Mouse (Mus musculus) cerebellum, postnatal 36 days (tissue): Measurements from ENCODE around the gene Tubgcp2.

Experiments
- DNase-seq, 2 experiments: peaks; one replicate each; pipeline ENCODE4 v3.0.0; 2021 to 2022; ENCODE audit warnings: mixed read lengths in 2 of 2

Tubgcp2 gene

DNA sequence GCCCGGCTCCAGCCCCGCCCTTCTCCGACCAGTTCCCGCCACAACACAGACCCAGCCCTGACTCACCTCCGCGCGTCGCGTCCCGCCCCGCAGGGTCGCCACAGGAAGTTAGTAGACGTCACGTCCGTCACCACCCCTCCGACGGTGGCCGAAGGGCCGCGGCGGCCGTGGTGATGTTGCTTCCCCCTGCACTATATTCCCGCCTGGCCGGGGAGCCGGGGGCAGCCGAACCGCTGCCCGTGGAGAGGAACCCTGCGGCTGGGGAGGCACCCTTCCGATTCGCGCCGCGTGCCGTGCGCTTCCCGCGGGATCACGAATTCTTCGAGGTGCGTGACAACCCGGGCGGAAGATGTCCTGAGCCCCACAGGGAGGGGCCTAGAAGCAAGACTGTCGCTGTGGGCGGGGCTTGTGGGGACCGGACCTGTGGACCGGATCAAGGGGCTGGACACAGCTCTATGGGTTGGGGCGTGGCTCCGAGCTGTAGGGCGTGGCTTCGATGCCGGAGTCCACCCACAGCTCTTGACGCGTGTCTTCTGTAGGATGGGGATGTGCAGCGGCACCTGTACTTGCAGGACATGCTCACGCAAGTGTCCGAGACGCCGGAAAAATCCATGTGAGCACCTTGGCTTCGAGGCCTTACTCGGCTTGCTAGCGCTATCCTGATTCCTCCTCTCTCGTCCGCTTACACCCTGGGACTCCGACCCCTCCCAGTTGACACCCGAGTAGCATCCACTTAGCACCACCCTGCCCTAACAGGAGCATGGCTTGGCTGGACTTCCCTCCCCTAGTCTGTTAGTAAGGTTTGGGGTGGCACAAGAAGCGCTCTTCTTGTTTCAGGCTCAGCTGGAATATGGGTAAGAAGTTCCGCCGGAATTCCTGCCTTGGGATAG is at the start of gene Tubgcp2, which contains the start of gene Zfp511:
Tubgcp2 (minus strand) TSS at position 389 of the 890 bp plus-strand sequence.
Zfp511 (plus strand) TSS at position 111 of the 890 bp plus-strand sequence.
- DNase-seq, result peak; percentile 95

GRCm38 (mm10) chr7:140082242-140082678 is 45.8 kb upstream of the Tubgcp2 start, which contains the start of gene Caly:
Caly (minus strand) TSS chr7:140082548.
- peak; percentile 75 to 79 for DNase-seq

DNA sequence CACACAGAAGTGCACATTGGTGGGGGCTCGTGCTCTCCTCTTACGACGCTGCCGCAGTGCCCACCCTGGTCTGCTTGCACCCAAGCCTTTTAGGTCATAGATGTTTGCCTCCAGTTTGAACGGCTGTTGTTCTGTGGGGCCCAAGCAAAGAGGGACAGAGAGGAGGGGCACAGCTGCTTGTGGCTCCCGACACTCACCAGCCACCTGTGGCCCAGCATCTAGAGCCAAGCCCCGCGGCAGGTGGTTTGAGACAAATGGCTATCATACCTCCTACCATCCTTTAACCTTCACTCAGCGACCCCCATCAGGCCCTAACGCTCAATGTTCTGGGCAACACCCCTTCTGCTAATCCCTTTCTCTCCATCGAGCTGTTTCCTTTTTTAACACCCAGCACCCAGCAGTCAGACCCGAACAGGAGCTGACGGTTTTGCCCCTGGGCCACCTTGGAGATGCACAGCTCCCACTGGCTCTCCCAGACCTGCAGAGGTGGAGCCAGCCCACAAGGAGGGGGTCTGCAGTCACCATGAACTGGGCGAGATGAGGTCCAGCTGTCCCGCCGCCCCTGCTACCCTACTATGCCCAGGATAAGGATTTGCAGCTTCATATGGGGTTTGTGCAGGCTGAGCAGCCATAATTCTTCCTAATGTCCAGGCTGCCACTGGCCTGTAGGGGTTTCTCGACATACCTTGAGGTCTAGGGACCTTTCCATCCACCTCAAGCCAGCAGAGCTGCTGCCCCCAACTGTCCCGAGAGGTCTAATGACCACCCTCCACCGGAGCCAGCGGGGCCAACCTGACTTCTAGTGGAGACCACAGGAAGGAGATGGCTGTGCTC is 45.2 kb upstream of the Tubgcp2 start:
- DNase-seq, result peak; percentile 50 to 58

DNA sequence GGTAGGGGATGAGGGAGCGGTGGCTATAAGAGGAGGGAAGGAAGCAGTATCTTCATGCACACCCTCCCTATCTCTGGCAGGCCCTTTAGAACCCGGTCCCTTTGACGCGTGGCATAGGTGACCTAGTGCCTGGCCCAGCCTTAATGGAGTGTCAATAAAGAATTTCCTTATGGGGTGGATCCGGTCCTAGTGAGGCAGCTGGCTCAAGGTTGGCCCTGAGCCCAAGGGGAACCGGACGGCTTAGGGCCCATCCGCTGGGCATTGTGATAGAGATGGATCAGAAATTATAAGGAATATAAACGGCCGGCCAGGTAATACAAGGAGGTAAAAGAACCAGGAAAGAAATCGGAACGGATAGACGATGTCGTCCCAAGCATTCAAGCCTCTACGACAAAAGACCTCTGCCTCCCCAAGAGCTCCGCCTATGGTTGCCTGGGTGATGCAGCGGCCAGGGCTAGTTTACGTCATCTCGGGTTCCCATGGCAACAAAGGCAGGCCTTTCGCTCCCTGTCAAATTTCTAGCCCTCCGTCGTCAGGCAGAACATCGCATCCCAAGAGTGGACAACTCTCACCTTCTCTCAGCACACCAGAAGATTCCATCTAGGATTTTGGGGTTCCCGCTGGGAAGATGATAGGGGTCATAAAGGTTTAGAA is 44.2 kb upstream of the Tubgcp2 start:
- DNase-seq, result peak; percentile 90 to 94

- peak; percentile 83 to 87 for DNase-seq
Observed at GRCm38 (mm10) chr7:140078711-140079110, 42.2 kb upstream of the Tubgcp2 start.

- no peak for DNase-seq
Observed at GRCm38 (mm10) chr7:140077698-140078097, 41.2 kb upstream of the Tubgcp2 start.

DNA sequence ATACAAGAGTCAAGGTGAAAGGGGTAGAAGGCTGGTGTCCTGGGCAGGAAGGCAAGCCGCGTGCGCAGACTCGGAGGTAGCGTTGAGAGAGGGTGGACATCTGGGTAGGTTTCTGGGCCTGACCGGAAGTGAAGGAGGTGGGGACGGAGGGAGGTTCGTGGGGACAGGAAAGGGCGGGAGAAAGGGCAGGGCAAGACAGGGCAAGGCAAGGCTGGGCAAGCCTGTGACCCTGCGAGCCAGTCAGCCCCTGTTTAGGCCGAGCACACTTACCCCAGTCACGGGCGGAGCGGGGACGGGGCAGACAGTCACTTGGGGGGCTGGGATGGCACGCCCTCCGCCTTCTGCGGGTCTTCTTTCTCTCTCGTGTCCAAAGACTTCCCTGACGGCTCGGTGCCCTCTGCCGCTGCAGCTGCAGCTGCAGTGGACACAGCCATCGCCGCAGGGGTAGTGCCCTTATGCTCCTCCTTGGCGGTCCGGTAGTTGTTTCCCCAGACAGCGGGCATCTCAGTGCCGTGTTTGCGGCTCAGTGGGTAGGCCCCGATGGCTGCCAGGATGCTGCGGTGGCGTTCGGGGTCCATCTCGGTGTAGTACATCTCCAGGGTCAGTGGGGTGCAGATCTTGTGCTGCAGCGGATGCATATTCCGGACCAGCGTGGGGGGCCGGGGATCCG is 33.7 kb upstream of the Tubgcp2 start:
- DNase-seq, result no peak

DNA sequence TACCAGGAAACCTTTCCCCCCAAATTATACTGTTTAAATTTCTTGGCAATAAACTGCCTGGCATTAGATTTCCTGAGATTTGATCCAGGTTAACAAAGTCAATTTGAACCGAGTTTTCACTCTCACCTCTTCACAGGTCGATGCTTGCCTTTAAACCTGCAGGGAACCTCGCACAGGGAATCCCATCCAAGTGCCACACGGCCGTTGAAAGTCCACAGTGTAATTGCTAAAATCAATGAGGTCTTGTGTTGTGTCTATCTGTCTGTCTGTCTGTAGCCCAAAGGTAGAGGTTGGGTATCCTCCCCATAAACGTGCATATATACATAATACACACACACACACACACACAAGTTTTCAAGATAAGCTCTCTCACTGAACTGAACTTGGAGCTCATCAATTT is 30.9 kb upstream of the Tubgcp2 start:
- DNase-seq, result no peak

DNA sequence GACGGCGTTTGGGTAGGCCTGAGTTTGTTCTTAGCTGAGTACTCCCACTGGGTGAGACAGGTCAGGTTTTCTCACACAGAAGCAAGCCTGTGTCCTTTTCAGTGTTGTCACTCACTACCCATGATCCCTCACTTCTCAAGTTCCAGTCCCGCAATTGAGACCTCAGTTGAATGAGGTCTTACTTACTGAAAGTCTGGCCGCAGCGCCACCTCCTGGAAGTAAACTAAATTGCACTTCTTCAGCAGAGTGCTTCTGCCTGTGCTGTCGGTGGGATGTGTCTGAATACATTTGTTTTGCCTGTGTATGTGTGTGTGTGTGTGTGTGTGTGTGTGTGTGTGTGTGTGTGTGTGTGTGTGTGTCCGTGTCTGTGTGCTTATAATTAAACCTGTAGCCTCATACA is 26.6 kb upstream of the Tubgcp2 start:
- peak; percentile 71 to 74 for DNase-seq

DNA sequence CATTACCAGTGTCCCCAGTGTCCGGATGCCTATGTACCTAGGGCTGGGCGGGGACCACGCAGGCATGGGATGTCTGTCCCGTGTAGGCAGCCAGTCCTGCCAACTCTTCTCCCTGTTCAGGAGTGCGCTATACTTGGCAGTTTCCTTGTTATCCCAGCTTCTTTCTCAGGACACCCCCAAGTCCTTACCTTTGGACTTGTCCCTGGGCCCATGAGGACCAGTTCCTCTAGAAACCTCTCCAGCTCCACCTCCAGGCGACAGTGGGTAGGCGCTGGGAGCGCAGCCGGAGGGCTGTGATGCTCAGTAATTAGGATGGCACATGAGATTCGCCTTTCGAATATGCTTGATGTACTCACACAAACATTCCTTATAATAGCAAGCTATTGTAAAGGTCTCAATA is 25.8 kb upstream of the Tubgcp2 start:
- DNase-seq, result no peak

- DNase-seq, result no peak
Observed at GRCm38 (mm10) chr7:140061832-140062130, 25.3 kb upstream of the Tubgcp2 start.

DNA sequence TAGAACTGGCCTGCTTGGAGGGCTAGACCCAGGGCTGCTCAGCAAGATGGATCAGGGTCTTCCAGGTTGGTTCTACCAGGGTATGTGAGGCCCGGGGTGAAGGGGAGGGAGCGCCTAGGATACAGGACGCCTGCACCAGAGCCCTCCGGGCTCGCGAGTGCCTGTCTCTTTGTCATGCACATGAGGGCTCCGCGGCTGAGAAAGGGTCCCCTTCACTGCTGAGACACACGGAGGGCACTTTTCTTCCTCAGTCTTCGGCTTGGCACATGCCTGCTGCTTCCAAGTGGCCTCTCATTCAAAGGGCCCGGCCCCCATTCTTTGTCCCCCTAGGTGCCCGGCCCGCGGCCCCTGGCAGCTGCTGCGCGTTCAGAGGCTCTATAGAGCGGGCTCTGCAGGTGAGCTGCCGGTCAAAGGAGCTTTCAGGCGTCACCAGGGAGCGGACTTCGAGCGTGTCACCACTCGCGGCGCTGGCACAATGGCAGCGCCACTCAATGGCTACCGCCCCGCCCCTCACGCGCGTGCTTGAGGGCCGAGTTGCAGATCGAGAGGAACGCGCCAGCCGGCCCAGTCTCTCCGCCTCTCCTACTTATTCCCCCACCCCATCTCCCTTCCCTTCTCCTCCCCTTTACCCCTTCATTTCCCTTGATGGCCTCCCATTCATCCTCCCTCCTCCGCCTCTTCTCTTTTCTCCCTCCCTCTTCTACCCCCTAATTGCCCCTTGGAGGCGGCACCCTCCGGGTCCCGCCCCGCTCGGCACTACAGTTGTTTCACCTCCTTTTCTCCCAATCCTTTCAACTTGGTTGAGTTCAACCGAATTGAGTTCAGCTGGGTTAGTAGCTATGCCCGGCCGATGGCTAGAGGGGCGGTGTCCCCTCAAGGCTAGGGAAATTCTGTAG is 24.7 kb upstream of the Tubgcp2 start:
- DNase-seq, result no peak

DNA sequence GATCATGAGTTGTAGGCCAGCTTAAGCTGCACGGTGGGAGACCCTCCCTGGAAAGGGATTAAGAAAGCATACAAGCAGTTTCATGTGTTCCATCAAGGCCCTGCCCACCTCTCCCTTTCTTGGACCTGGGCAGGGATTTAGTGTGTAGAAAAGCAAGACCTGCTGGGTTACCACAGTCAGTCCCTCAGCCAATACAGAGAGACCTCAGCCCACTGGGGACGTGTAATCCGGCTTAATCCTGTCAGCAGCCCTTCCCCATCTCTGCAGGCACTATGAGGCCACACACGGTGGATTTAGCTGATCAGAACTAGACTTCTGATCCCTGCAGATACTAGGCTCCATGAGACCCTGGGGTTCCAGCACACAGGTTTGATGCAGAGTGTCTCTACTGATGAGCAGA is 23.1 kb upstream of the Tubgcp2 start:
- no peak for DNase-seq

DNA sequence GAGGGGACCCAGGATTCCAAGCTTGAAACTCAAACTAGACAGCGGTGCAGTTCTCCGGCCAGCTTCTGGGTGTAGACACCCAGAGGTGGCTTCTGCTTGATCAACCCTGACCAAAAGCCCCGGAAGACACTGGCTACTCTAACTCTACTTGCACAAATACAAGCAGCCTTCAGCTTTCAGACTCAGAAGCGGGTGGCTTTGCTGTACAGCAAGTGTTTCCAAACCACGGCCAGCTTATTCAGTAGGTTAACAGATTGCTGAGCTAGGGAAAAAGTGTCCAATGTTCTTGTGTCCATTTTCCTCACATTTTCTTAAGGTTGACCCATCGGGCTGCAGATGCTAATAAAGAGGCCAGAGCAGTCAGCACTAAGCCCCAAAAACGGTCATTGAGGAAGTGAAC is 22.1 kb upstream of the Tubgcp2 start:
- no peak for DNase-seq

GRCm38 (mm10) chr7:140057413-140058407 is 21.2 kb upstream of the Tubgcp2 start:
- DNase-seq, result no peak

DNA sequence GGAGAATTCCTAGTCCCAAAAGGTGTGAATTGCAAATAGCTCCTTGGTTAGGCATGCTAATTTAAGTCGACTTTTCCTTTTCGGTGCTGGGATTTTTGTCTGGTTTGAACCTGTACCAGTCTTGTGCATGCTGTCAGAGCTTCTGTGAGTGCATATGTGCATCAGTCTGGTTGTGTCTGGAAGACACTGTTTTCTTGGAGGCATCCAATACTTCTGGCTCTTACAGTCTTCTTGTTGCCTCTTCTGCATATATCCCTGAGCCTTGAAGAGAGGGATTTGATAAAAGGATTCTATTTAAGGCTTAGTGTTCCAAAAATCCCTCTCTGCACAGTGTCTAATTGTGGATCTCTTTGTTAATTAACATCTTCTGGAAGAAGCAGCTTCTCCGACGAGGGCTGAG is 17.7 kb upstream of the Tubgcp2 start:
- DNase-seq, result no peak

GRCm38 (mm10) chr7:140049115-140049689 is 12.7 kb upstream of the Tubgcp2 start:
- no peak for DNase-seq

- DNase-seq, result no peak
Observed at GRCm38 (mm10) chr7:140048361-140049114, 12.1 kb upstream of the Tubgcp2 start, which contains the start of gene Msx3. Msx3 (minus strand) TSS chr7:140049089.

GRCm38 (mm10) chr7:140047811-140048311 is 11.4 kb upstream of the Tubgcp2 start:
- no peak for DNase-seq
